Mouse (Mus musculus) olfactory bulb, adult 2 months (tissue): Measurements from ENCODE around the gene Cfap73. TPM values are rescaled to one million over a fixed set of nuclear protein-coding genes. Genes with fewer than 3 reads are reported as not detected.

Source experiments
- H3K27ac ChIP-seq: fragments of 200-500 bp; 2 replicates; pipeline ENCODE4 v1.5.1; 2012; ENCODE audit warnings: low read depth, low read length; ENCODE audit not compliant: insufficient read depth
- H3K4me1 ChIP-seq: fragments of 200-500 bp; 2 replicates; pipeline ENCODE4 v1.6.1; 2012; ENCODE audit warnings: low read length; ENCODE audit not compliant: control insufficient read depth, insufficient read depth
- H3K4me3 ChIP-seq: fragments of 200-500 bp; 2 replicates; pipeline ENCODE4 v1.5.1; 2012; ENCODE audit warnings: mild to moderate bottlenecking, low read depth, low read length, moderate library complexity; ENCODE audit not compliant: insufficient read depth
- CTCF ChIP-seq: fragments of 200-500 bp; IDR thresholded peaks from 2 replicates; pipeline ENCODE4 v1.5.1; 2012; ENCODE audit warnings: low read depth, mild to moderate bottlenecking, low read length, moderate library complexity; ENCODE audit not compliant: insufficient read depth
- POLR2A ChIP-seq: fragments of 200-500 bp; IDR thresholded peaks from 2 replicates; pipeline ENCODE4 v1.6.1; 2012; ENCODE audit warnings: mild to moderate bottlenecking, low read depth, low read length, moderate library complexity; ENCODE audit not compliant: insufficient read depth
- WGBS: fragments of 180-500 bp; shearing (Covaris S2); methylation state at CpG from one replicate; pipeline ENCODE4 v1.1.7; 2018; 5-methylcytosine and 5-hydroxymethylcytosine counted together
- polyA plus RNA-seq: library from polyadenylated mRNA; stranded (reverse); fragments of >200 nt; gene quantifications from 2 replicates; pipeline ENCODE4 v1.2.4, GENCODE M21; 2012; ENCODE audit warnings: low replicate concordance; ENCODE audit not compliant: missing spikeins, insufficient read depth, insufficient read length

The Cfap73 gene
- polyA plus RNA-seq, 1 experiment, result not detected

DNA sequence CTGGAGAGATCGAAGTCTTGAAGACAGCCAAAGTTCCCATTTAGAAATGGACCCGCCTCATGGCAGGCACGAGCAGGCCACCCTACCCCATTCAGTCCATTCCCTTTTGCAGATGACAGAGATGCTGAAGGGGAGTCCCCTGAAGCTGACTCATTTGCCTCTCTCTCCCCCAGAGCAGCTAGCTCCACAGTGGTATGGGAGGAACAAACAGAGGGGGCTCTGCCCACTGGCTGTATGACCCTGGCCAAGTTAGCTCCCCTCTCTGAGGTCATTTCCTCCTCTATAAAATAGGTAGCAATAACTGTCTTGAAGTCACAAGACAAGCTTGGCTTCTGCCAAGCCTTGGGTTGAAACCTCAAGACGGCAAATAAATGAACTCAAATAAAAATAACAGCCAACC lies 50.5 kb downstream of the Cfap73 start:
- TF ChIP-seq CTCF (no peak), POLR2A (no peak)
- H3K27ac ChIP-seq, result no peak overlapping the region
- no peak overlapping the region for H3K4me3 ChIP-seq
- H3K4me1 ChIP-seq, result peaks cover 31% of the 10 kb centered on the region
- WGBS, result 88% methylated on average over 4 of the region's 4 CpGs

DNA sequence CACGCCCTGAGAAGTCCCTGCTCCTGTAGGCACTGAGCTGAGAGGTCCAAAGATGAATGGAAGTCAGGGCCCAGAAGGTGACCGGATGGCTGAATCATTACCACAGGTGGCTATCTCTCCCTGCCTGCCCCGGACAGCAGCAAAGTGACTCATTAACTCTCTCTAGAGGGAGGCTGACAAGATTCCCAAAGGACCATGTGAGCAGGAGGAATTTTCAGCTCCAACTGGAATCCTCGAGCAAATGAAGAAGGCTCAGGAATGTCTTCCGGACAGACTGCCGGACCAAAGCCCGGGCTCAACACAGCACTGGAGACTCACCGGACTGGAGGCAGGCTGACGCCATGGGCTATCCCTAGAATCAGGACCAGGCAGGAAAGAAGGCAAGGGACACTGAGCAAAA lies 52.0 kb downstream of the Cfap73 start:
- no peak overlapping the region for H3K27ac ChIP-seq
- TF ChIP-seq POLR2A (no peak), CTCF (no peak)
- H3K4me1 ChIP-seq, result peaks cover 37% of the 10 kb centered on the region
- no peak overlapping the region for H3K4me3 ChIP-seq
- WGBS, result 86% methylated on average over 9 of the region's 9 CpGs

DNA sequence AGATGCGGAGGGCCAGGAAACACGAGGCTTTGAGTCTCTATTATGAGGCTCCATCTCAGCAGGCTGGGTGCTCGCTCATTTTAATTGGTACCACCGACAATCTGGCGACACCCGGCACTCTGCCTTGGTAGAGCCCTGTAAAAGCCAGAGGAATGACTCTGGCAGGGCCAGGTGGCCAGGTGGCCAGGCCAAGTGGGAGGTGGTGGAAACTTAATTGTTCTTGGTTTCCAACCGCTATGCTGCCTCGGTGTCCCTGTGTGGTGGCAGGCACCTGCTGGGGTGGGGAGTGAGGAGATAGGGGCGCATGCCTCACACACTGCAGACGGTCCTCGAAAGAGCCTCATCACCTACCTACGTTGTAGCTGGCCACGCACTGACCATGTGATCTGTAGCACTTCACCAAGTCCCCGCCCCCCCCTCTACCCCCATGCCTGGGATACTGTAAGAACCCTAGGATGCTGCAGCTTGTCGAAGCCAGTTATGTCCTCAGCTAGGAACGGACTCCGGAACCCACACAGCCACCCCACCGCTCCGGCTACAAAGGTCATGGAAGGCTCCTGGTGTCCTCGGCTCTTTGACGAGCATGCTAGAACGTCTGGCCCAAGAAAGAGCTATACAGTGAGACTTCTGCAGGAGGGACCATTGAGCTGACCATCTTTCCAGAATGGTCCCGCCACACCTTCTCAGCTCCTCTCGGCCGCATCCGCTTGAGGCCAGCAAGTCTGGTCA lies 54.0 kb downstream of the Cfap73 start:
- TF ChIP-seq POLR2A (no peak), CTCF (no peak)
- WGBS, result 81% methylated on average over 26 of the region's 26 CpGs

DNA sequence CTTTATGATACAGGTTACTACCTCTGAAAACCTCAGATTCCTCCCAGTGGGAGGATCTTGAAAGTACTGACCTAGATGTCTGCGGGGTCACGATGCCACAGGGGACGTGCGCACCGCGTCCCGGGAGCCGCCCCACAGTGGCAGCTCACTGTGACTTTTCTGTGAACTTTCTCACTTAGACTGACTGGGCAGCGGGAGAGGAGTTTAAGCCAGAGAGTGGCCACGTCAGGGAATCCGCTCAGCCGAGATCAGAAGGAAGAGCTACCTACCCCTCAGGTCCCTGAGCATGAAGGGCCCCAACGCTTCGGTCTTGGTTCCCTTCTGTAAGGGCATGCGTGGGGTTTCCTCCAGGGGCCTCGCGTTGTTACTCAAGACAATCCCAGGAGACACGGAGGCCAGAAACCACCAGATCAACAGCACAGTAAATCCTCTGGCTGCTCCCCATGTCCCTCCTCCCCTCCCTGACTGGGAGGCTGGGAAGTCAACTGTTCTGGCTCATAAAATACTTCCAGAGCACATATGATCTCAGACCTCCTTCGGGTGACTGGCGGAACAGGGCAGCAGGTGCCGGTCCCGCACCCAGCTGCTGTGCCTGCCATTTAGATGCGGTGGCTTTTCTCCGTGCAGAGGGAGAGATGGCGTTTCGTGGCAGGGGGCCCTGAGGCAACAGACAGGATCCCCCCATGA lies 54.7 kb downstream of the Cfap73 start:
- Histone ChIP-seq H3K4me3 (no peak overlapping the region), H3K4me1 (peaks cover 37% of the 10 kb centered on the region), H3K27ac (no peak overlapping the region)
- TF ChIP-seq CTCF (no peak), POLR2A (no peak)
- 60% methylated on average over 26 of the region's 26 CpGs for WGBS

More for the DNA sequence above, 54.0 kb downstream of the Cfap73 start:
- no peak overlapping the region for H3K4me3 ChIP-seq
- H3K27ac ChIP-seq, result no peak overlapping the region
- H3K4me1 ChIP-seq, result peaks cover 37% of the 10 kb centered on the region

DNA sequence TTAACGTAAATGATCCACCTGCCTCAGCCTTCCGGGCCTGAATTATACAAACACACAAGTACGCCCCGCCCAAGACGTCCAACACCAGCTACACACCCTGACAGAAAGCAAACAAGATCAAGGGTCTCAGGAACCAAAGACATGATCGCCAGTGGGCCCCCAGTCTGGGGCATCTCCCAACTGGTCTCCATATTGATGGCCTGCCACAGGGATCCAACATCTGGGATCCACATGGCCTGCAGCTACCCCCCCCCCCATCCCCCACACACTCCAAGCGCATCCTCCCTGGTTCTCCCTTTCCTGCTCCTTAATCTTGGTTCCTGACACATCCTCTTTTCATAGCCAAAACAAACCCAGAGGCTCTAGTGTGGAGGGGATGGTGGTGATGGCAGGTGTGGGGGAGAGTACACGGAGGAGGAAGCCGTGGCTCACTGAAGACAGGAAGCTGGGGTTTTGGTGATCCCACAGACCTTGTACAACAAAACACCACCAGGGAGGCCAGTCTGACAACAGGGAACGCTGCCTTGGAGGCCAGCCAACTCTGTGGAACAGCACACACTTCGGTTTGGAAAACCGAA lies 55.4 kb downstream of the Cfap73 start:
- Histone ChIP-seq H3K4me1 (peaks cover 37% of the 10 kb centered on the region), H3K27ac (no peak overlapping the region), H3K4me3 (no peak overlapping the region)
- TF ChIP-seq POLR2A (no peak), CTCF (no peak)
- WGBS, result 55% methylated on average over 12 of the region's 12 CpGs

Other genes with a start within 250 kb of the Cfap73 start
- gene Lhx5, start 202.5 kb downstream of the Cfap73 start, polyA plus RNA-seq, result not detected in 2 replicates
- gene Sdsl, start 161.4 kb downstream of the Cfap73 start, polyA plus RNA-seq, result not detected in 2 replicates
- not detected in 2 replicates for gene Sds, start 157.7 kb downstream of the Cfap73 start, polyA plus RNA-seq
- gene Plbd2, start 130.6 kb downstream of the Cfap73 start, polyA plus RNA-seq, result not detected in 2 replicates
- not detected in 2 replicates for gene Slc8b1, start 123.1 kb downstream of the Cfap73 start, polyA plus RNA-seq
- gene Tpcn1, start 45.6 kb downstream of the Cfap73 start, polyA plus RNA-seq, result not detected in 2 replicates
- gene Iqcd, start 45.2 kb downstream of the Cfap73 start, polyA plus RNA-seq, result not detected in 2 replicates
- gene Rita1, start 21.6 kb downstream of the Cfap73 start, polyA plus RNA-seq, result not detected in 2 replicates
- gene Ddx54, start 21.5 kb downstream of the Cfap73 start, polyA plus RNA-seq, result not detected in 2 replicates
- not detected in 2 replicates for gene Rasal1, start 14.6 kb upstream of the Cfap73 start, polyA plus RNA-seq
- not detected in 2 replicates for gene Dtx1, start 77.7 kb upstream of the Cfap73 start, polyA plus RNA-seq
- gene Oas2, start 115.6 kb upstream of the Cfap73 start, polyA plus RNA-seq, result not detected in 2 replicates
- gene Oas3, start 143.4 kb upstream of the Cfap73 start, polyA plus RNA-seq, result not detected in 2 replicates
- gene Oas1e, start 161.3 kb upstream of the Cfap73 start, polyA plus RNA-seq, result not detected in 2 replicates
- not detected in 2 replicates for gene Oas1c, start 178.3 kb upstream of the Cfap73 start, polyA plus RNA-seq
- not detected in 2 replicates for gene Oas1f, start 213.1 kb upstream of the Cfap73 start, polyA plus RNA-seq
- not detected in 2 replicates for gene Oas1h, start 227.2 kb upstream of the Cfap73 start, polyA plus RNA-seq